Mouse (Mus musculus) embryo, embryonic 10 days (tissue): ENCODE data around the gene Araf.
"Not testable (repeated sequence)": the region's sequence is repeated elsewhere in the genome, so short reads cannot be mapped to it uniquely, and the experiment has no call there.

Experiments
- DNase-seq: peaks from one replicate; pipeline ENCODE4 v3.0.0-alpha.2; 2015; ENCODE audit warnings: low spot score

Gene Araf

GRCm38 (mm10) chrX:20797681-20798080 lies at the start of gene Araf:
Gene Araf, plus strand, starts transcription at chrX:20797814.
- peak; percentile 16 for DNase-seq

GRCm38 (mm10) chrX:20748829-20749228 lies 48.8 kb upstream of the Araf start:
- DNase-seq: no peak

GRCm38 (mm10) chrX:20761201-20761600 lies 36.4 kb upstream of the Araf start:
- DNase-seq: no peak

GRCm38 (mm10) chrX:20770697-20771381 lies 26.8 kb upstream of the Araf start:
- peak; percentile 78 for DNase-seq

- DNase-seq: no peak
These were observed 25.9 kb upstream of the Araf start for GRCm38 (mm10) chrX:20771666-20772065.

GRCm38 (mm10) chrX:20775271-20776016 lies 22.2 kb upstream of the Araf start:
- DNase-seq: no peak

- DNase-seq: no peak
These were observed 20.0 kb upstream of the Araf start for GRCm38 (mm10) chrX:20777619-20778018.

- DNase-seq: no peak
These were observed 10.3 kb upstream of the Araf start for GRCm38 (mm10) chrX:20787309-20787708.

- DNase-seq: no peak
These were observed 5.2 kb upstream of the Araf start for GRCm38 (mm10) chrX:20792417-20792816.

GRCm38 (mm10) chrX:20793230-20793629 lies 4.4 kb upstream of the Araf start:
- DNase-seq: peak; percentile 12

- DNase-seq: no peak
These were observed 3.4 kb upstream of the Araf start for GRCm38 (mm10) chrX:20794229-20794628.

GRCm38 (mm10) chrX:20798141-20798796 lies 655 bp downstream of the Araf start:
- peak; percentile 79 for DNase-seq

GRCm38 (mm10) chrX:20798797-20799147 lies 1.2 kb downstream of the Araf start:
- no peak for DNase-seq

- no peak for DNase-seq
These were observed 3.8 kb downstream of the Araf start for GRCm38 (mm10) chrX:20801456-20801855.

- not testable (repeated sequence) for DNase-seq
These were observed 6.7 kb downstream of the Araf start for GRCm38 (mm10) chrX:20804301-20804700.

- no peak for DNase-seq
These were observed 8.7 kb downstream of the Araf start for GRCm38 (mm10) chrX:20806295-20806694.

GRCm38 (mm10) chrX:20816974-20817373 lies 19.4 kb downstream of the Araf start:
- no peak for DNase-seq

- DNase-seq: peak; percentile 82
These were observed 21.6 kb downstream of the Araf start for GRCm38 (mm10) chrX:20819204-20819628.

- peak; percentile 47 for DNase-seq
These were observed 22.3 kb downstream of the Araf start for GRCm38 (mm10) chrX:20819708-20820426.

GRCm38 (mm10) chrX:20828934-20829333 lies 31.3 kb downstream of the Araf start:
- peak; percentile 47 for DNase-seq

- no peak for DNase-seq
These were observed 49.6 kb downstream of the Araf start for GRCm38 (mm10) chrX:20847232-20847631.

- DNase-seq: no peak
These were observed 50.2 kb downstream of the Araf start for GRCm38 (mm10) chrX:20847816-20848215.
